Mouse (Mus musculus): Measurements from ENCODE around the gene Ranbp3.

GRCm38 (mm10) chr17:56631807-56632206, 41.3 kb upstream of the Ranbp3 start:
- TF ChIP-seq CTCF (IDR thresholded peaks at IDR 0.05; ENCODE audit: low read depth, low read length) = no peak
- TF ChIP-seq TAL1 (conservative IDR thresholded peaks at IDR 0.05; ENCODE audit: low read depth, low read length) = no peak

Data from G1E (cell line).